Mouse (Mus musculus) cortical plate, adult 2 months (tissue): Measurements from ENCODE around the gene Mars.

Experiments used
- CTCF ChIP-seq: fragments of 200-500 bp; IDR thresholded peaks from 2 replicates; pipeline ENCODE4 v1.5.1; 2011; ENCODE audit warnings: mild to moderate bottlenecking, control low read depth, low read length; ENCODE audit not compliant: insufficient read depth; ENCODE audit errors: extremely low read depth
- POLR2A ChIP-seq: fragments of 200-500 bp; IDR thresholded peaks from 2 replicates; pipeline ENCODE4 v1.6.1; 2011; ENCODE audit warnings: mild to moderate bottlenecking, low read length, control low read depth; ENCODE audit not compliant: insufficient read depth; ENCODE audit errors: extremely low read depth

GRCm38 (mm10) chr10:127274261-127275022, 37.1 kb downstream of the Mars start:
- TF ChIP-seq POLR2A, result no peak
- TF ChIP-seq CTCF, result no peak
